Mouse (Mus musculus) gastrocnemius, adult 2 months (tissue): ENCODE measurements around the gene Grin2d. TPM values are rescaled to one million over a fixed set of nuclear protein-coding genes. Genes with fewer than 3 reads are reported as not detected.

Experiments used
- DNase-seq: peaks from one replicate; pipeline ENCODE4 v3.0.0; 2022
- H3K27ac ChIP-seq: fragments of 200-600 bp; 2 replicates; pipeline ENCODE4 v1.8.1; 2022; ENCODE audit warnings: mild to moderate bottlenecking
- H3K4me3 ChIP-seq: fragments of 200-600 bp; 2 replicates; pipeline ENCODE4 v1.8.1; 2022; ENCODE audit warnings: mild to moderate bottlenecking, moderate library complexity
- CTCF ChIP-seq: fragments of 200-600 bp; IDR thresholded peaks from 2 replicates; pipeline ENCODE4 v1.8.1; 2022; ENCODE audit warnings: antibody characterized with exemption, mild to moderate bottlenecking, moderate library complexity
- intact Hi-C: fragments of 180-260 bp; cut with DNase I; formaldehyde crosslinking; loops from one replicate; pipeline ENCODE4 v1.15.1; 2025
- total RNA-seq, 2 experiments: library from RNA; stranded (reverse); gene quantifications; 2 replicates each; pipeline ENCODE4 v1.2.3; 2021

The Grin2d gene
- total RNA-seq, 2 experiments from 2014 or later, result 0.13 to 0.14 TPM

- DNase-seq, result peak; percentile 95
- peak overlapping the region; percentile 83 for H3K27ac ChIP-seq
- TF ChIP-seq CTCF, result no peak
- intact Hi-C loops, result no loop called here
- peak overlapping the region; percentile 86 for H3K4me3 ChIP-seq
Observed at GRCm38 (mm10) chr7:45865925-45866910, 12.0 kb downstream of the Grin2d start.

DNA sequence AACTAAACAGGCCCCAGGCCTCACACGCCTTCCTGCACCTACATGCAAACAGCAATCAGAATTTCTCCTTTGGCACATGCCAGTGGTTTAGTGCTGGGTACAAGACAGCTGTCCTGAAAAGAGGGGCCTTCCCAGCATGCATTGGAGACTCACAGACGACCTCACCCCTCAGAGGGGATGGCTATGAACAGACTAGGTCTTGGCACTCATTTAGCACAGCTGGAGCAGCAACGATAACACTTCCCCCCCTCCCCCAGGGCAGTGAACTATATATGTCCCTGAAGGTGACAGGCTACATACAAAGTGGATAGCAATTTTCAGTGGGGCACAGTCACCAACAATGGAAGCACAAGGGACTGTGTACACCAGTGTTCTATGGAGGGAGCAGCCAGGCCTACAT lies 13.7 kb downstream of the Grin2d start:
- H3K4me3 ChIP-seq, result no peak overlapping the region
- TF ChIP-seq CTCF, result no peak
- DNase-seq, result peak; percentile 9
- no peak overlapping the region for H3K27ac ChIP-seq
- intact Hi-C loops, result no loop called here

- no peak for DNase-seq
- no peak for TF ChIP-seq CTCF
- no peak overlapping the region for H3K4me3 ChIP-seq
- H3K27ac ChIP-seq, result no peak overlapping the region
- intact Hi-C loops, result no loop called here
Observed at GRCm38 (mm10) chr7:45862804-45863203, 15.4 kb downstream of the Grin2d start.

- Histone ChIP-seq H3K4me3 (no peak overlapping the region), H3K27ac (no peak overlapping the region)
- DNase-seq, result no peak
- TF ChIP-seq CTCF, result no peak
- intact Hi-C loops, result no loop called here
Observed at GRCm38 (mm10) chr7:45859008-45859407, 19.2 kb downstream of the Grin2d start.

DNA sequence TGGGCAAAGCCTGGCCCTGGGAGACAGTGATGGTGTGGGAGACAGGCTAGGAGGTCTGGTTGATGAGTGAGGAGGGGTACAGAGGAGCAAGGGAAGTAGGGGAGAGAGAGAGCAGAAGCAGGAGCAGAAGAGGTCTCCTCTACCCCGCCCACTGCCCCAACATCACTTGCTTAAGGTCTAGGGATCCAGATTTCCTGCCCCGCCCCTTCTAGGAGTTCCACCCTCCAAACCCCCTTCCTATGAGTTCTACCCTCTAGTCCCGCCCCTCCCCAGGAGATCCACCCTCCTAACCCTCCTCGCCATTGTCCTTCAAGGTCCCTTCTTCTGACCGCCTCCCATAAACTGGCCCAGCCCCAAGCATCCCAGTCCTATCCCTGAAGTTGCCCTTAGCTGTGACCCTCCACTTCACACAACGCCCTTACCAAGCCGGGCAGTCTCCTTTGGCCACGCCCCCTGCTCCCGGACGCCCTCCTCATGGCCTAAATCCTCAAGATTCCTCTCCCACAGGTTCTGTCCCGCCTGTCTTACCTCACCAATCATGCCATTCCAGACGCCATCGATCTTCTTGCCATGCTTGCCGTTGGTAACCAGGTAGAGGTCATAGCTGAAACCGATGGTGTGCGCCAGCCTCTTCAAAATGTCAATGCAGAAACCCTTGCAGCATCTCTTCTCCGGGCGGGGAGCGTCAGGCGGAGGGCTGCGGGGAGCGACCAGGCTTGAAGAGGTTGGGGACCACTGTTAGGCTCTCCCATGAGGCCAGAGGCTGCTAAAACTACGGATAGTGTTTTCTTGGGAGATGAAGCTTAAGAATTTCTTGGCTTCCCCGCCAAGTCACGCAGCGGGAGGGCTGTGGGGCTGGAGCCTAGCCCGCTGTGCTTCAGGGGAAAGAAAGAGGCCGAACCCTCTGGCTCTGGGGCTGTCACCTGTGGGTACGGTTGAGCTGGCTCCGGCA lies 21.0 kb downstream of the Grin2d start:
- H3K4me3 ChIP-seq, result peak overlapping the region; percentile 61
- intact Hi-C loops, result no loop called here
- peak; percentile 27 for DNase-seq

DNA sequence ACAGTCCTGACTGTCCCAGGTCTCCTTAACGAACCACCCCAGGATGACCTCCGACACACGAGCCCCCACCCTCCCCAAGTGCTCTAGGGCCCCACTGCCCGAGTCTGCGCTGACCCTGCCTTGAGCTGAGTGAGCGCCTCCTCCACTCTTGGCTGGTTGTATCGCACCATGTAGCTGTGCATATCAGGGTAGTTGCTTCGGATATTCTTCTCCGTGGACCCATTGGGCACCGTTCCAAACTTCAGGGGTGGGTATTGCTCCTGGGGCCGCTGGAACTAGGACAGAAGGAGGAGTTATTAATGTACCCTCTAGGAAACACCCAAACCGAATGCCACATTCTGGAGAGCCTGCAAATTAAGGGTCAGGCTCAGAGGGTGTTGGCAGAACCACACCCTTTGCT lies 25.1 kb downstream of the Grin2d start:
- Histone ChIP-seq H3K27ac (no peak overlapping the region), H3K4me3 (no peak overlapping the region)
- no peak for TF ChIP-seq CTCF
- intact Hi-C loops, result no loop called here
- peak; percentile 13 for DNase-seq

More for the DNA sequence above, 21.0 kb downstream of the Grin2d start:
- TF ChIP-seq CTCF, result no peak
- H3K27ac ChIP-seq, result no peak overlapping the region

GRCm38 (mm10) chr7:45850661-45851060 lies 27.5 kb downstream of the Grin2d start:
- TF ChIP-seq CTCF, result no peak
- intact Hi-C loops, result no loop called here
- H3K4me3 ChIP-seq, result no peak overlapping the region
- peak; percentile 7 for DNase-seq
- no peak overlapping the region for H3K27ac ChIP-seq

DNA sequence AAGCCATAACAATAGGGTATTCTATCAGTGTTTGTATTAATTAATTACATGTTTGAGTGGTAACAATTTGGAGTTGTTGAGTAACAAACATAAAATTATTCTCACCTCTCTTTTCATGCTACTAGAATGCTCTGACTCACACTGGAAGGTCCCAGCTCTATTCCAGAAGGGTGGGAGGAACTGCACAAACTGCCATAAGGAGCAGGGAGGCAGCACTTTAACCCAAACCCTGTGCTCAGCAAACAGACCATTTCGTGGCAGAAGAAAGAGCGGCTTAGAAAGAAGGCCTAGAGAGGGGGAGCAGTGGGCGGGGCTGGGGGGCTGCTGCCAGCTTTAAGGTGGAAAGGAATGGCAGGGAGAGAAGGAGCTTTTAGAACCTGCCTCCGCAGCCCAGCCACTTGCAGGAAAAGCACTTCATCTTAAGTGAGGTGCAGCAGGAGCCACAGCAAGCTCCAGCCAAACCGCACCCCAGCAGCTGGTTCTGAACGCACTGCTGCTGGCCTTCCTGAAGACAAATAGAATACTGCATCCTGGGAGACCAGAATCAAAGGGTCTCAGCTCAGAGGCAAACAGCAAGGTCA lies 29.6 kb downstream of the Grin2d start:
- TF ChIP-seq CTCF, result no peak
- H3K4me3 ChIP-seq, result no peak overlapping the region
- intact Hi-C loops, result no loop called here
- DNase-seq, result peak; percentile 10
- no peak overlapping the region for H3K27ac ChIP-seq

- no peak overlapping the region for H3K4me3 ChIP-seq
- intact Hi-C loops, result no loop called here
- no peak for DNase-seq
- TF ChIP-seq CTCF, result no peak
- no peak overlapping the region for H3K27ac ChIP-seq
Observed at GRCm38 (mm10) chr7:45842950-45843744, 35.0 kb downstream of the Grin2d start.

- H3K4me3 ChIP-seq, result peak overlapping the region; percentile 61
- no peak overlapping the region for H3K27ac ChIP-seq
- DNase-seq, result no peak
- intact Hi-C loops, result no loop called here
- TF ChIP-seq CTCF, result no peak
Observed at GRCm38 (mm10) chr7:45833924-45834323, 44.3 kb downstream of the Grin2d start.

DNA sequence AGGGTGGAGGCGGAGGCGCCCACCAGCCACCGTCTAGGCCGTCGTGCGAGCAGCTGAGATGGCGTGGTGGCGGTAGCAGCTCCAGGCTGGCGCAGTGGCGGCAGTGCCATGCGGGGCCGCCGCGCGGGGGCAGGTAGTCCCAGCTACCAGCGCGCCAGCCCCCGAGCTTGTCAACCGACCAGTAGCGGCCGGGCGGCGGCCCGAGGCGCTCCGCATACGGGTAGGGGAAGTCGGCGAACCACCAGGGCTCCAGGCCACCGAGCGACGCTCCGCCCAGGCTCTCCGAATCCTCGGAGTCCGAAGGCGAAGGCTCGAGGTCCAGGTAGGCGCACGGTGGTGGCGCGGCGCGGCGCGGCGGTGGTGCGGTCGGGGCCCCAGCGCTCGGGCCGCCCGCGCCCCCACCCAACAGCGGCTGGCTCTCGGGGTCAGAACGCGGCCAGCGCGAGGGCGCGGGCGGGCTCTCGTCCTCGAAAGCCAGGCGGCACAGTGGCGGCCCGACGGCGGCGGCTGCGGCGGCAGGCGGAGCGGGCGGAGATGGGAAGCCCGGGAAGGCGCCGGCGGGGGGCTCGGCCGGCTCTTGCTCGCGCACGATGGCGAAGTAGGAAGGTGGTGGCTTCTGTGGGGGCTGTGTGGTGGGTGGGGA lies 44.9 kb downstream of the Grin2d start:
- H3K4me3 ChIP-seq, result peak overlapping the region; percentile 61
- no peak for DNase-seq

More for the DNA sequence above, 44.9 kb downstream of the Grin2d start:
- H3K27ac ChIP-seq, result no peak overlapping the region
- intact Hi-C loops, result no loop called here
- TF ChIP-seq CTCF, result no peak
